19 mouse cellular contexts compared by ENCODE assay signal in genomic region chr2:156735761-156736335, GRCm38 (mm10). TPM values are rescaled to one million over a fixed set of nuclear protein-coding genes. Genes with fewer than 3 reads are reported as not detected.
A peak's percentile ranks its signal among the peaks of the same experiment; 100 is the strongest.
DNase-seq lines count a peak whose midpoint lies in the region; ATAC-seq lines count a peak whose summit lies in the region.
"Had no signal": no experiment of that assay in that cellular context is flagged by ENCODE, and none has a peak within 500 bp of the region (broad histone marks: within the 10 kb centered on the region; RNA-seq: fewer than 3 reads in every experiment).

No protein-coding gene starts in this region.

- intact Hi-C loops in heart, postnatal 36 days (cut with DNase I) = no loop called here

- peak; percentile 49 for DNase-seq in cerebellum, adult 11-12 months
- no peak for DNase-seq in cerebellum, adult 11 months
- DNase-seq in heart, postnatal 36 days = no peak
- DNase-seq in limb, embryonic 10.5 days (ENCODE audit: low spot score) = no peak
- DNase-seq in cerebellum, postnatal 14 days = peak; percentile 72 to 75
- no peak for DNase-seq in thymus, postnatal 36 days
- DNase-seq: adrenal gland, postnatal 25 days; gastrocnemius, postnatal 36 days; kidney, adult 11 months; layer of hippocampus, postnatal 36 days; lung, adult 18-20 months; thymus, adult 18-20 months had no signal

- 32% methylated on average over 3 of the region's 3 CpGs for WGBS in heart, embryonic 12.5 days
- 73% methylated on average over 3 of the region's 3 CpGs for WGBS in limb, embryonic 13.5 days
- 69% methylated on average over 3 of the region's 3 CpGs for WGBS in limb, embryonic 10.5 days

- H3K27ac ChIP-seq in heart, embryonic 12.5 days (ENCODE audit: poor library complexity, severe bottlenecking) = peak overlapping the region; percentile 64
- H3K27ac ChIP-seq in limb, embryonic 13.5 days = no peak overlapping the region
- H3K27ac ChIP-seq in limb, embryonic 10.5 days = no peak overlapping the region
- H3K27ac ChIP-seq: forebrain, embryonic 12.5 days; kidney, postnatal 0 days had no signal

- no peaks in the 10 kb centered on the region for H3K9me3 ChIP-seq in heart, embryonic 12.5 days (replicated peaks)
- H3K9me3 ChIP-seq in limb, embryonic 13.5 days = no peaks in the 10 kb centered on the region
- H3K9me3 ChIP-seq in limb, embryonic 10.5 days (replicated peaks) = no peaks in the 10 kb centered on the region
- H3K9me3 ChIP-seq: forebrain, embryonic 12.5 days had no signal

- no peak overlapping the region for H3K4me3 ChIP-seq in heart, embryonic 12.5 days
- H3K4me3 ChIP-seq in limb, embryonic 13.5 days = no peak overlapping the region
- no peak overlapping the region for H3K4me3 ChIP-seq in limb, embryonic 10.5 days
- H3K4me3 ChIP-seq: forebrain, embryonic 12.5 days had no signal

- no peaks in the 10 kb centered on the region for H3K36me3 ChIP-seq in heart, embryonic 12.5 days
- peaks cover 13% of the 10 kb centered on the region for H3K36me3 ChIP-seq in limb, embryonic 13.5 days
- H3K36me3 ChIP-seq in limb, embryonic 10.5 days = peaks cover 41% of the 10 kb centered on the region

- no peak overlapping the region for H3K9ac ChIP-seq in heart, embryonic 12.5 days
- 0 out of 2 replicates have a peak overlapping the region, but pooled peaks have one; percentile 4 for H3K9ac ChIP-seq in limb, embryonic 13.5 days
- H3K9ac ChIP-seq: forebrain, embryonic 12.5 days had no signal

- peaks cover 90% of the 10 kb centered on the region for H3K4me1 ChIP-seq in heart, embryonic 12.5 days (replicated peaks)
- peaks cover 53% of the 10 kb centered on the region for H3K4me1 ChIP-seq in limb, embryonic 13.5 days
- H3K4me1 ChIP-seq in limb, embryonic 10.5 days = peaks cover 36% of the 10 kb centered on the region

- ATAC-seq in heart, embryonic 12.5 days (ENCODE audit: insufficient number of reproducible peaks, low FRiP score) = no peak
- no peak for ATAC-seq in limb, embryonic 13.5 days (ENCODE audit: low FRiP score, low read depth)
- ATAC-seq: hindbrain, embryonic 16.5 days had no signal

- peak overlapping the region; percentile 11; the same call in 1 of the 2 replicates for H3K4me2 ChIP-seq in heart, embryonic 12.5 days
- H3K4me2 ChIP-seq in limb, embryonic 13.5 days (replicated peaks) = no peak overlapping the region
- H3K4me2 ChIP-seq: forebrain, embryonic 12.5 days; midbrain, embryonic 11.5 days had no signal

- H3K27me3 ChIP-seq in heart, embryonic 12.5 days (replicated peaks) = no peaks in the 10 kb centered on the region
- H3K27me3 ChIP-seq in limb, embryonic 13.5 days = no peaks in the 10 kb centered on the region
- no peaks in the 10 kb centered on the region for H3K27me3 ChIP-seq in limb, embryonic 10.5 days (ENCODE audit: low read depth, poor library complexity, severe bottlenecking)
- H3K27me3 ChIP-seq: CH12.LX; forebrain, embryonic 12.5 days had no signal

RNA-seq across cellular contexts. Expression of gene Myl9, which starts 39.4 kb away (rescaled TPM):
- polyA plus RNA-seq in heart, embryonic 12.5 days (2016; fragmentation: Nextera tagmentation; extraction: Ambion mirVana) = 1,723 and 1,724 TPM in 2 replicates
- total RNA-seq in heart, postnatal 36 days (2021) = 100 to 1,000 TPM in 1 of 2 experiments, 10 to 100 TPM in 1; 97.9 to 115 TPM
- polyA plus RNA-seq in limb, embryonic 13.5 days (2015; fragmentation: Nextera tagmentation; extraction: Ambion mirVana) = 201 and 204 TPM in 2 replicates
- polyA plus RNA-seq in limb, embryonic 10.5 days (2016; fragmentation: Nextera tagmentation; extraction: Ambion mirVana) = 30.1 and 62.7 TPM in 2 replicates
- total RNA-seq: CH12.LX had no signal

Comparison
In these comparisons a context has a peak if more than half of its experiments do, and no peak if none do; other contexts are left out.
1. DNase-seq: peak in cerebellum, adult 11-12 months (single experiment) and cerebellum, postnatal 14 days (2 of 2); none in cerebellum, adult 11 months (single experiment), heart, postnatal 36 days (0 of 2), limb, embryonic 10.5 days (single experiment) and thymus, postnatal 36 days (0 of 2).